Mouse (Mus musculus): Measurements from ENCODE around the gene Apbb2. TPM values are rescaled to one million over a fixed set of nuclear protein-coding genes. Genes with fewer than 3 reads are reported as not detected.

Gene Apbb2
- polyA plus RNA-seq, 1 experiment from 2014 or later, result 30.9 TPM

GRCm38 (mm10) chr5:66421230-66421629, 197.4 kb downstream of the Apbb2 start:
- H3K4me2 ChIP-seq (ENCODE audit: low read length), result peak overlapping the region; percentile 28
- no peaks in the 10 kb centered on the region for H3K27me3 ChIP-seq (ENCODE audit: control insufficient read depth, insufficient read depth, low read length)
- H3K4me3 ChIP-seq (ENCODE audit: control insufficient read depth in 1 of 2, insufficient read depth in 1 of 2, low read depth in 1 of 2, low read length in 2 of 2), result no peak overlapping the region
- WGBS, result 63% methylated on average over 15 of the region's 15 CpGs
- H3K27ac ChIP-seq (replicated peaks in 1 of 2; ENCODE audit: control insufficient read depth in 1 of 2, insufficient read depth in 1 of 2, low read depth in 2 of 2, low read length in 2 of 2), result no peak overlapping the region; a peak in 1 of 4 replicates
- no peaks in the 10 kb centered on the region for H3K9me3 ChIP-seq (ENCODE audit: control insufficient read depth, low read length)
- no peak overlapping the region for H3K9ac ChIP-seq (ENCODE audit: low read length)
- peaks cover 14 to 21% of the 10 kb centered on the region in 2 experiments for H3K4me1 ChIP-seq (ENCODE audit: control insufficient read depth in 2 of 2, insufficient read depth in 2 of 2, low read length in 2 of 2)
- ATAC-seq (ENCODE audit: insufficient number of reproducible peaks, insufficient read depth, low FRiP score, low read depth), result no peak
- H3K36me3 ChIP-seq (ENCODE audit: control insufficient read depth, insufficient read depth, low read length), result no peaks in the 10 kb centered on the region

GRCm38 (mm10) chr5:66420011-66420410, 198.6 kb downstream of the Apbb2 start:
- Histone ChIP-seq H3K9ac (ENCODE audit: low read length) (no peak overlapping the region), H3K36me3 (ENCODE audit: control insufficient read depth, insufficient read depth, low read length) (no peaks in the 10 kb centered on the region), H3K4me2 (ENCODE audit: low read length) (no peak overlapping the region), H3K4me1 (ENCODE audit: control insufficient read depth in 2 of 2, insufficient read depth in 2 of 2, low read length in 2 of 2) (peaks cover 14 to 21% of the 10 kb centered on the region in 2 experiments), H3K4me3 (ENCODE audit: control insufficient read depth in 1 of 2, insufficient read depth in 1 of 2, low read depth in 1 of 2, low read length in 2 of 2) (no peak overlapping the region), H3K9me3 (ENCODE audit: control insufficient read depth, low read length) (no peaks in the 10 kb centered on the region), H3K27me3 (ENCODE audit: control insufficient read depth, insufficient read depth, low read length) (no peaks in the 10 kb centered on the region), H3K27ac (replicated peaks in 1 of 2; ENCODE audit: control insufficient read depth in 1 of 2, insufficient read depth in 1 of 2, low read depth in 2 of 2, low read length in 2 of 2) (no peak overlapping the region)
- no peak for ATAC-seq (ENCODE audit: insufficient number of reproducible peaks, insufficient read depth, low FRiP score, low read depth)
- 69% methylated on average over 7 of the region's 7 CpGs for WGBS

- Histone ChIP-seq H3K36me3 (ENCODE audit: control insufficient read depth, insufficient read depth, low read length) (no peaks in the 10 kb centered on the region), H3K9me3 (ENCODE audit: control insufficient read depth, low read length) (no peaks in the 10 kb centered on the region), H3K4me2 (ENCODE audit: low read length) (no peak overlapping the region), H3K4me3 (ENCODE audit: control insufficient read depth in 1 of 2, insufficient read depth in 1 of 2, low read depth in 1 of 2, low read length in 2 of 2) (no peak overlapping the region), H3K27me3 (ENCODE audit: control insufficient read depth, insufficient read depth, low read length) (no peaks in the 10 kb centered on the region), H3K4me1 (ENCODE audit: control insufficient read depth in 2 of 2, insufficient read depth in 2 of 2, low read length in 2 of 2) (peaks cover 14 to 21% of the 10 kb centered on the region in 2 experiments), H3K27ac (replicated peaks in 1 of 2; ENCODE audit: control insufficient read depth in 1 of 2, insufficient read depth in 1 of 2, low read depth in 2 of 2, low read length in 2 of 2) (peak overlapping the region; percentile 76 to 90), H3K9ac (ENCODE audit: low read length) (no peak overlapping the region)
- peak; percentile 85 for ATAC-seq (ENCODE audit: insufficient number of reproducible peaks, insufficient read depth, low FRiP score, low read depth)
- WGBS, result 33% methylated on average over 8 of the region's 8 CpGs
These were observed 201.3 kb downstream of the Apbb2 start for GRCm38 (mm10) chr5:66417289-66417688.

GRCm38 (mm10) chr5:66415700-66416543, 202.7 kb downstream of the Apbb2 start:
- Histone ChIP-seq H3K9ac (ENCODE audit: low read length) (no peak overlapping the region), H3K27ac (replicated peaks in 1 of 2; ENCODE audit: control insufficient read depth in 1 of 2, insufficient read depth in 1 of 2, low read depth in 2 of 2, low read length in 2 of 2) (no peak overlapping the region), H3K4me3 (ENCODE audit: control insufficient read depth in 1 of 2, insufficient read depth in 1 of 2, low read depth in 1 of 2, low read length in 2 of 2) (no peak overlapping the region), H3K4me1 (ENCODE audit: control insufficient read depth in 2 of 2, insufficient read depth in 2 of 2, low read length in 2 of 2) (peaks cover 5 to 7% of the 10 kb centered on the region in 2 experiments; a peak in 3 of 4 replicates), H3K36me3 (ENCODE audit: control insufficient read depth, insufficient read depth, low read length) (no peaks in the 10 kb centered on the region), H3K4me2 (ENCODE audit: low read length) (no peak overlapping the region), H3K9me3 (ENCODE audit: control insufficient read depth, low read length) (no peaks in the 10 kb centered on the region), H3K27me3 (ENCODE audit: control insufficient read depth, insufficient read depth, low read length) (no peaks in the 10 kb centered on the region)
- WGBS, result 81% methylated on average over 7 of the region's 7 CpGs
- ATAC-seq (ENCODE audit: insufficient number of reproducible peaks, insufficient read depth, low FRiP score, low read depth), result no peak

DNA sequence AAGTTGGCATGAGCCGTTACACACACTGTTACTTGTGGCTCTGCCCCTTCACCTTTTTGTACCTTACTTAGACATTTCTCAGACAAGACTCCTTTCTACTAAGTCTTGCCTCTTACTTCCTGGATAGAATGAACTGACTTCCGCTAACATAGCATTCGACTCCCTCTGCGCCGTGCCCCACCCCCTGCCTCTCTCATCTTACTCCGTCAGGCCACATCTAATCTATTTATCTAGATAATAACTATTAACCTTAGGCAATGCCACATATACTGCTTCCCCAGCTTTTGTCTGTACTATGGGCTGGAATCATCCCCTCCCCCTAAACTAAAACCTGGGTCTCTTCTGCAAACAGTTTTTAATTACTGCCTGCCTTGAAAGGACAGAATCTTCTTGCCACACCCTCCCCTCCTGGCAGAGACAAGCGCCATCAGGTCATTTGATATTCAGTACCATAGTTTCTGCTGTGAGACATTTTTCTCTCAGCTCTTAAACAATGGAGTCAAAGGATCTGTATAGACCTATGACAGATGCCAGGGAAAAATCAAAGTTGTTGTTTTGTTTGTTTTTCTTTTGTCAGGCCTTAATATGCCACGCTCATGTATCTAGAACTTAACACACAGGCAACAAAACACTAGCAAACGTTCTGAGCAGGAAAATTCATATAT, 203.4 kb downstream of the Apbb2 start:
- 81% methylated on average over 9 of the region's 9 CpGs for WGBS

DNA sequence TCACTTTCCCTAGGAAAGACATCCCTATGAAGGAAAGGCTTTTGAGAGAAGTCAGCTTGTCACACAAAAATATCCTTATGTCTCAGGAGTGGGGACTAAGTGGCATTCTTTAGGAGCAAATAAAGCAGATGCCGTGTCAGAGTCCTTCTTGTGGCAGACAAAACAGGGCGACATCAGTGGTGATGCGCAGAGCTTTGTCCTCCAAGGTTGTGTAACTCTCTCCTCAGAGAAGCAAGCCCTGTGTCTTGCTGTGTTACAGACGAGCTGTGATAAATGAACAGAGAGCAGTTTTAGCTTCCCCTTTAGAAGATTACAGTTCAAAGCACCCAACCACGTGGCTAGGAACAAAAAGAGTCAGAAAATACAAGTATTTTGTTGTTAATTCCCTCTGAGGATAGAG, 205.2 kb downstream of the Apbb2 start:
- Histone ChIP-seq H3K36me3 (ENCODE audit: control insufficient read depth, insufficient read depth, low read length) (no peaks in the 10 kb centered on the region), H3K27ac (replicated peaks in 1 of 2; ENCODE audit: control insufficient read depth in 1 of 2, insufficient read depth in 1 of 2, low read depth in 2 of 2, low read length in 2 of 2) (no peak overlapping the region), H3K4me3 (ENCODE audit: control insufficient read depth in 1 of 2, insufficient read depth in 1 of 2, low read depth in 1 of 2, low read length in 2 of 2) (no peak overlapping the region), H3K9me3 (ENCODE audit: control insufficient read depth, low read length) (no peaks in the 10 kb centered on the region), H3K4me1 (ENCODE audit: control insufficient read depth in 2 of 2, insufficient read depth in 2 of 2, low read length in 2 of 2) (peaks cover 3 to 7% of the 10 kb centered on the region in 2 experiments; a peak in 2 of 4 replicates), H3K9ac (ENCODE audit: low read length) (no peak overlapping the region), H3K4me2 (ENCODE audit: low read length) (no peak overlapping the region), H3K27me3 (ENCODE audit: control insufficient read depth, insufficient read depth, low read length) (no peaks in the 10 kb centered on the region)
- no peak for ATAC-seq (ENCODE audit: insufficient number of reproducible peaks, insufficient read depth, low FRiP score, low read depth)
- 61% methylated on average over 5 of the region's 5 CpGs for WGBS

More for the DNA sequence above, 203.4 kb downstream of the Apbb2 start:
- H3K27ac ChIP-seq (replicated peaks in 1 of 2; ENCODE audit: control insufficient read depth in 1 of 2, insufficient read depth in 1 of 2, low read depth in 2 of 2, low read length in 2 of 2), result no peak overlapping the region
- no peak for ATAC-seq (ENCODE audit: insufficient number of reproducible peaks, insufficient read depth, low FRiP score, low read depth)
- no peak overlapping the region for H3K4me2 ChIP-seq (ENCODE audit: low read length)
- no peaks in the 10 kb centered on the region for H3K27me3 ChIP-seq (ENCODE audit: control insufficient read depth, insufficient read depth, low read length)
- no peaks in the 10 kb centered on the region for H3K9me3 ChIP-seq (ENCODE audit: control insufficient read depth, low read length)
- peaks cover 5 to 7% of the 10 kb centered on the region in 2 experiments; a peak in 3 of 4 replicates for H3K4me1 ChIP-seq (ENCODE audit: control insufficient read depth in 2 of 2, insufficient read depth in 2 of 2, low read length in 2 of 2)
- no peaks in the 10 kb centered on the region for H3K36me3 ChIP-seq (ENCODE audit: control insufficient read depth, insufficient read depth, low read length)
- H3K4me3 ChIP-seq (ENCODE audit: control insufficient read depth in 1 of 2, insufficient read depth in 1 of 2, low read depth in 1 of 2, low read length in 2 of 2), result no peak overlapping the region
- H3K9ac ChIP-seq (ENCODE audit: low read length), result no peak overlapping the region

- H3K27ac ChIP-seq (replicated peaks in 1 of 2; ENCODE audit: control insufficient read depth in 1 of 2, insufficient read depth in 1 of 2, low read depth in 2 of 2, low read length in 2 of 2), result no peak overlapping the region
These were observed 205.8 kb downstream of the Apbb2 start for GRCm38 (mm10) chr5:66412821-66413220.

More at GRCm38 (mm10) chr5:66412821-66413220, 205.8 kb downstream of the Apbb2 start:
- no peak for ATAC-seq (ENCODE audit: insufficient number of reproducible peaks, insufficient read depth, low FRiP score, low read depth)
- WGBS, result 89% methylated on average over 3 of the region's 3 CpGs
- H3K4me1 ChIP-seq (ENCODE audit: control insufficient read depth in 2 of 2, insufficient read depth in 2 of 2, low read length in 2 of 2), result peaks cover 0 to 10% of the 10 kb centered on the region in 2 experiments; a peak in 1 of 4 replicates
- no peaks in the 10 kb centered on the region for H3K9me3 ChIP-seq (ENCODE audit: control insufficient read depth, low read length)
- no peak overlapping the region for H3K9ac ChIP-seq (ENCODE audit: low read length)
- H3K4me3 ChIP-seq (ENCODE audit: control insufficient read depth in 1 of 2, insufficient read depth in 1 of 2, low read depth in 1 of 2, low read length in 2 of 2), result no peak overlapping the region
- H3K4me2 ChIP-seq (ENCODE audit: low read length), result no peak overlapping the region
- no peaks in the 10 kb centered on the region for H3K27me3 ChIP-seq (ENCODE audit: control insufficient read depth, insufficient read depth, low read length)
- H3K36me3 ChIP-seq (ENCODE audit: control insufficient read depth, insufficient read depth, low read length), result no peaks in the 10 kb centered on the region

All from heart, embryonic 14.5 days (tissue).